13 mouse cellular contexts compared by ENCODE assay signal in genomic region chr17:49875939-49876651, GRCm38 (mm10).
A peak's percentile ranks its signal among the peaks of the same experiment; 100 is the strongest.
DNase-seq lines count a peak whose midpoint lies in the region; ATAC-seq and TF ChIP-seq lines count a peak whose summit lies in the region.
"Had no signal": no experiment of that assay in that cellular context is flagged by ENCODE, and none has a peak within 500 bp of the region (broad histone marks: within the 10 kb centered on the region; RNA-seq: fewer than 3 reads in every experiment).

No protein-coding gene starts in this region.

- TF ChIP-seq CTCF in CH12.LX (conservative IDR thresholded peaks at IDR 0.05 in 1 of 2, IDR thresholded peaks at IDR 0.05 in 1 of 2; ENCODE audit: low read depth in 2 of 2, low read length in 2 of 2): peak in 1 of 2 experiments; percentile 36; a peak in 2 of 4 replicates
- peak; percentile 39; the same call in 1 of the 2 replicates for TF ChIP-seq CTCF in forebrain, postnatal 0 days (IDR thresholded peaks at IDR 0.05; ENCODE audit: low read depth)
- TF ChIP-seq CTCF in thymus, adult 2 months (IDR thresholded peaks at IDR 0.05; ENCODE audit: borderline replicate concordance, control insufficient read depth, extremely low read depth, insufficient read depth, low read length, poor library complexity): no peak

- ATAC-seq in hindbrain, embryonic 12.5 days (ENCODE audit: low FRiP score): no peak
- no peak for ATAC-seq in forebrain, postnatal 0 days
- no peak for ATAC-seq in activated CD4-positive, CD25-positive, alpha-beta regulatory T cell, adult 4 months

- in situ Hi-C loops in CH12.LX (cut with MboI; ENCODE audit: low pct_ligation_motif_present, low pct_unique_long_range_greater_than_20kb, low sequenced_read_pairs): loop anchor here (10.0 to 25.0 kb wide), 2 partner anchors 339 to 401 kb away; no protein-coding TSS in a partner anchor

- peak; percentile 35 for TF ChIP-seq RAD21 in CH12.LX (IDR thresholded peaks at IDR 0.05; ENCODE audit: low read depth, low read length)

- H3K4me2 ChIP-seq in hindbrain, embryonic 12.5 days (replicated peaks): no peak overlapping the region
- no peak overlapping the region for H3K4me2 ChIP-seq in CH12.LX (ENCODE audit: insufficient read depth, low read depth, poor library complexity, severe bottlenecking)
- H3K4me2 ChIP-seq in forebrain, postnatal 0 days (ENCODE audit: low read depth): no peak overlapping the region
- H3K4me2 ChIP-seq: embryonic facial prominence, embryonic 15.5 days; liver, embryonic 15.5 days had no signal

- H3K27ac ChIP-seq in hindbrain, embryonic 10.5 days: peak overlapping the region; percentile 81
- H3K27ac ChIP-seq in hindbrain, embryonic 12.5 days: no peak overlapping the region
- H3K27ac ChIP-seq in CH12.LX (ENCODE audit: insufficient read depth, low read depth): no peak overlapping the region
- no peak overlapping the region for H3K27ac ChIP-seq in forebrain, postnatal 0 days (ENCODE audit: low read depth, low read length)
- H3K27ac ChIP-seq in thymus, adult 2 months (ENCODE audit: control insufficient read depth, insufficient read depth, low read length): no peak overlapping the region
- H3K27ac ChIP-seq: embryonic facial prominence, embryonic 15.5 days; liver, embryonic 15.5 days had no signal

- WGBS in hindbrain, embryonic 10.5 days: 44% methylated on average over 15 of the region's 15 CpGs
- WGBS in hindbrain, embryonic 12.5 days: 45% methylated on average over 15 of the region's 15 CpGs
- 55% methylated on average over 15 of the region's 15 CpGs for WGBS in forebrain, postnatal 0 days
- 68% methylated on average over 15 of the region's 15 CpGs for WGBS in thymus, adult 2 months

- H3K4me1 ChIP-seq in hindbrain, embryonic 10.5 days (replicated peaks): peaks cover 33% of the 10 kb centered on the region
- peaks cover 13% of the 10 kb centered on the region for H3K4me1 ChIP-seq in hindbrain, embryonic 12.5 days
- peaks cover 0 to 6% of the 10 kb centered on the region in 2 experiments; a peak in 1 of 4 replicates for H3K4me1 ChIP-seq in CH12.LX (ENCODE audit: control insufficient read depth in 1 of 2, insufficient read depth in 2 of 2)
- H3K4me1 ChIP-seq in forebrain, postnatal 0 days (ENCODE audit: insufficient read depth): peaks cover 4% of the 10 kb centered on the region; the same call in 1 of the 2 replicates
- H3K4me1 ChIP-seq in thymus, adult 2 months (replicated peaks; ENCODE audit: control insufficient read depth, insufficient read depth, low read length): no peaks in the 10 kb centered on the region
- H3K4me1 ChIP-seq: embryonic facial prominence, embryonic 15.5 days; liver, embryonic 15.5 days had no signal

- H3K4me3 ChIP-seq in hindbrain, embryonic 10.5 days: no peak overlapping the region
- H3K4me3 ChIP-seq in hindbrain, embryonic 12.5 days: no peak overlapping the region
- H3K4me3 ChIP-seq in CH12.LX (replicated peaks in 1 of 3; ENCODE audit: low read depth in 2 of 3, low read length in 2 of 3, poor library complexity in 1 of 3): no peak overlapping the region
- no peak overlapping the region for H3K4me3 ChIP-seq in forebrain, postnatal 0 days (ENCODE audit: low read depth, low read length)
- no peak overlapping the region for H3K4me3 ChIP-seq in thymus, adult 2 months (ENCODE audit: control insufficient read depth, insufficient read depth, low read length)
- H3K4me3 ChIP-seq: embryonic facial prominence, embryonic 15.5 days; liver, embryonic 15.5 days had no signal

- DNase-seq in hindbrain, embryonic 10.5 days (ENCODE audit: low spot score): peak; percentile 40
- DNase-seq in CH12.LX (ENCODE audit: extremely low read depth) (no peak), R1 (ENCODE audit: low read depth, low spot score) (peak; percentile 83)
- DNase-seq in forebrain, postnatal 0 days: no peak
- DNase-seq in heart, postnatal 4 days: no peak
- DNase-seq in thymus, adult 2 months: no peak
- DNase-seq: cerebellum, adult 18-20 months; heart, postnatal 36 days; spleen, adult 18-20 months had no signal

- TF ChIP-seq EP300 in CH12.LX (IDR thresholded peaks at IDR 0.05; ENCODE audit: low read length): no peak

- no peaks in the 10 kb centered on the region for H3K79me2 ChIP-seq in CH12.LX (replicated peaks; ENCODE audit: control insufficient read depth, extremely low read depth, insufficient read depth, poor library complexity, severe bottlenecking)

- no peaks in the 10 kb centered on the region for H3K9me3 ChIP-seq in hindbrain, embryonic 10.5 days
- no peaks in the 10 kb centered on the region for H3K9me3 ChIP-seq in hindbrain, embryonic 12.5 days (replicated peaks)
- H3K9me3 ChIP-seq in CH12.LX (replicated peaks; ENCODE audit: low read length): no peaks in the 10 kb centered on the region
- H3K9me3 ChIP-seq in forebrain, postnatal 0 days (ENCODE audit: low read length): no peaks in the 10 kb centered on the region
- H3K9me3 ChIP-seq: embryonic facial prominence, embryonic 15.5 days; liver, embryonic 15.5 days had no signal

- H3K36me3 ChIP-seq in hindbrain, embryonic 10.5 days: no peaks in the 10 kb centered on the region
- no peaks in the 10 kb centered on the region for H3K36me3 ChIP-seq in hindbrain, embryonic 12.5 days
- no peaks in the 10 kb centered on the region for H3K36me3 ChIP-seq in CH12.LX (replicated peaks in 1 of 2; ENCODE audit: control insufficient read depth in 1 of 2, insufficient read depth in 1 of 2, low read length in 1 of 2)
- H3K36me3 ChIP-seq in forebrain, postnatal 0 days (ENCODE audit: insufficient read depth): no peaks in the 10 kb centered on the region
- no peaks in the 10 kb centered on the region for H3K36me3 ChIP-seq in thymus, adult 2 months (ENCODE audit: control insufficient read depth, insufficient read depth, low read length)
- H3K36me3 ChIP-seq: embryonic facial prominence, embryonic 15.5 days; liver, embryonic 15.5 days had no signal

- dilution Hi-C loops in CH12.LX (cut with MboI; ENCODE audit: extremely low pct_ligation_motif_present, extremely low pct_unique_long_range_greater_than_20kb, low sequenced_read_pairs): no loop called here

- TF ChIP-seq POLR2A in CH12.LX (IDR thresholded peaks at IDR 0.05; ENCODE audit: low read depth, low read length): no peak
- no peak for TF ChIP-seq POLR2A in thymus, adult 2 months (IDR thresholded peaks at IDR 0.05; ENCODE audit: control insufficient read depth, extremely low read depth, insufficient read depth, low read length, poor library complexity)

- H3K27me3 ChIP-seq in hindbrain, embryonic 10.5 days (ENCODE audit: insufficient read depth, poor library complexity, severe bottlenecking): no peaks in the 10 kb centered on the region; the same call in 1 of the 2 replicates
- 0 out of 2 replicates have a peak, but pooled peaks cover 3% of the 10 kb centered on the region for H3K27me3 ChIP-seq in hindbrain, embryonic 12.5 days
- peaks cover 16% of the 10 kb centered on the region for H3K27me3 ChIP-seq in CH12.LX (replicated peaks)
- no peaks in the 10 kb centered on the region for H3K27me3 ChIP-seq in forebrain, postnatal 0 days (ENCODE audit: insufficient read depth, low read length)
- no peaks in the 10 kb centered on the region for H3K27me3 ChIP-seq in thymus, adult 2 months (ENCODE audit: control insufficient read depth, insufficient read depth, low read length)
- H3K27me3 ChIP-seq: embryonic facial prominence, embryonic 15.5 days; liver, embryonic 15.5 days had no signal

- no peak overlapping the region for H3K9ac ChIP-seq in hindbrain, embryonic 12.5 days
- no peak overlapping the region for H3K9ac ChIP-seq in CH12.LX (ENCODE audit: insufficient read depth, low read depth)
- no peak overlapping the region for H3K9ac ChIP-seq in forebrain, postnatal 0 days
- H3K9ac ChIP-seq: embryonic facial prominence, embryonic 15.5 days; liver, embryonic 15.5 days had no signal

TF ChIP-seq in CH12.LX, 34 proteins besides CTCF, POLR2A, EP300 and RAD21:
- TF ChIP-seq SIN3A (IDR thresholded peaks at IDR 0.05; ENCODE audit: low read length) (no peak), ETS1 (conservative IDR thresholded peaks at IDR 0.05; ENCODE audit: low read depth, low read length) (no peak), TCF12 (IDR thresholded peaks at IDR 0.05; ENCODE audit: low read depth, low read length) (no peak), RCOR1 (conservative IDR thresholded peaks at IDR 0.05; ENCODE audit: low read depth, low read length) (no peak), BHLHE40 (IDR thresholded peaks at IDR 0.05; ENCODE audit: low read depth, low read length) (no peak)
TF ChIP-seq in CH12.LX: peak in this region for 0.

Comparison
In these comparisons a context has a peak if more than half of its experiments do, and no peak if none do; other contexts are left out.
1. DNase-seq: peak in hindbrain, embryonic 10.5 days (single experiment) and R1 (single experiment); none in CH12.LX (single experiment), forebrain, postnatal 0 days (single experiment), heart, postnatal 4 days (single experiment) and thymus, adult 2 months (single experiment).